Mouse (Mus musculus): ENCODE results near the gene Tmem28.
A peak's percentile ranks its signal among the peaks of the same experiment; 100 is the strongest.

Gene Tmem28

DNA sequence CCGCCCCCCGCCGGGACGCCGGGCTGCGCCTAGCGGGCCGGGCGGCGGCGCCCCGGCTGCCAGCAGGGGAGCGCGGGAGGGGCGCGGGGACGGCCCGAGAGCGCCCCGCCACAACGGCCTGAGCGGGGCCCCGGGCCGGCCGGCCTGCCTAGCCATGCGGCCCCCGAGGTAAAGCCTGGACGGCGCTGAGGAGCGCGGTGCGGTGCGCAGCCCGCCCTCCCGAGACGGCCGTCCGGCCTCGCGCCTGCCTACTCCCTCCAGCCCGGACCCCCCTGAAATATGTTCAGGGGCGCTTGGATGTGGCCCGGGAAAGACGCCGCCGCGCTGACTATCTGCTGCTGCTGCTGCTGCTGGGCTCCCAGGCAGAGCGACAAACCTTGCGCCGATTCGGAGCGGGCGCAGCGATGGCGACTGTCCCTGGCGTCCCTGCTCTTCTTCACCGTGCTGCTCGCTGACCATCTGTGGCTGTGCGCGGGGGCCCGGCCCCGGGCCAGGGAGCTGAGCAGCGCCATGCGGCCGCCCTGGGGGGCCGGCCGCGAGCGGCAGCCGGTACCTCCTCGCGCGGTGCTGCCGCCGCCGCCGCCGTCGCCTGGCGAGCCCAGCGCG, at the start of gene Tmem28:
TSS of gene Tmem28 (plus strand) at position 232 of the 606 bp plus-strand sequence.
- no peak for DNase-seq (ENCODE audit: low spot score)

DNA sequence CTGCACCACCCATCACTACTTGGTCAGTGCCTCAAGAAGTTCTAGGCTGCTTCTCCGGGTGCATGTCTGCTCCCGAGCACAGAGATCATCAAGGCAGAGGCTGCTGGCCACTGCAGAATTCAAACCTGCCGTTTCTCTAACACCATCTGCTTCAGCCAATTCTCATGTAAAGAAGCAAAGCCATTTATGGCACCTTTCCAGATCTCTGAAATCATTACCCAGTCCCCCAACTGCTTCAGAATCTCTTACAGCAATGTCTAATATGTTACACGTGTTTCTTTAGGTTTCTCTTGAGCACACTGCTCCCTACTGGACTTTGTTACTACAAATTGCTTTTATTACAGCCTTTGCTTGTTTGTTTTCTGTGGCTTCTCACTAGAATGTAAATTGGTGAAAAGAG, 40.5 kb upstream of the Tmem28 start:
- no peak for DNase-seq (ENCODE audit: low spot score)

- no peak for DNase-seq (ENCODE audit: low spot score)
Measured at GRCm38 (mm10) chrX:99808375-99808774, 12.4 kb upstream of the Tmem28 start.

GRCm38 (mm10) chrX:99819395-99819935, 1.4 kb upstream of the Tmem28 start:
- peak; percentile 34 for DNase-seq (ENCODE audit: low spot score)

DNA sequence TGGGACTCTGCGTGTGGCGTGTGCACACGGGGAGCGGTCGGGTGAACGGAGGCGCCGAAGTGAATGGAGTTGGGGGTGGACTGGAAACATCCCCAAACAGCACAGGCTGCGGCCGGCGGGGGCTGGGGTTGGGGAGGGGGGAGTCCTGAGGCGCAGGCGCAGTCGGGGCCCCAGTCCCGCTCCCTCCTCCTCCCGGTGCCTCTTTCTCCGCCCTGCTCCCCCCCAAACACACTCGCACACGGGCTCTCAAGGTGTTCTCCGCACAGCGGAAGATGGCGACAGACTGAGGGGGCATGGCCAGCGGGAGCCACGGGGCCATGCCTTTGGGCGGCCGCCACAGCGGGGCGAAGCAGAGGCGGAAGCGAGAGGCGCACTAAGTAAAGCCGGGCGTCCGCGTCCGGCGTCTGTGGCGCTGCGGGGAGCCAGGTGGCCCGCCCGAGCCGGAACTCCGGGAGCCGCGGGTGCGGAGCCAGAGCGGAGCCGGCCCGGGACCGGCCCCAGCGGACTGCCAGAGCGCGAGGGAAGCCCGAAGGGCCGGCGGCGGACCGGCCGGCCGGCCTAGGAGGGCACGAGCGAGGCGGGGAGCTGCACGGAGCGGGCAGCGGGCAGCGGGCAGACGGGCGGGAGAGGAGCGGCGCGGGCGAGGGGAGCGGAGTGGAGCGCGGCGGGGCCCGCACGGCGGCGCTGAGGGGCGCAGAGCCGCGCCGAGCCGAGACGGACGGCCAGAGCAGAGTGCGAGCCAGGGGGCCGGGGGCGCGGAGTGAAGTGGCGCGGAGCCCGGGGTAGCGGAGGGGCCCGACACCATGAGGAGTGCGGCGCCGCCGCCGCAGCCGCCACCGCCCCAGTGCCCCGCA, 658 bp upstream of the Tmem28 start:
- no peak for DNase-seq (ENCODE audit: low spot score)

GRCm38 (mm10) chrX:99842090-99842489, 21.3 kb downstream of the Tmem28 start:
- DNase-seq (ENCODE audit: low spot score), result no peak

DNA sequence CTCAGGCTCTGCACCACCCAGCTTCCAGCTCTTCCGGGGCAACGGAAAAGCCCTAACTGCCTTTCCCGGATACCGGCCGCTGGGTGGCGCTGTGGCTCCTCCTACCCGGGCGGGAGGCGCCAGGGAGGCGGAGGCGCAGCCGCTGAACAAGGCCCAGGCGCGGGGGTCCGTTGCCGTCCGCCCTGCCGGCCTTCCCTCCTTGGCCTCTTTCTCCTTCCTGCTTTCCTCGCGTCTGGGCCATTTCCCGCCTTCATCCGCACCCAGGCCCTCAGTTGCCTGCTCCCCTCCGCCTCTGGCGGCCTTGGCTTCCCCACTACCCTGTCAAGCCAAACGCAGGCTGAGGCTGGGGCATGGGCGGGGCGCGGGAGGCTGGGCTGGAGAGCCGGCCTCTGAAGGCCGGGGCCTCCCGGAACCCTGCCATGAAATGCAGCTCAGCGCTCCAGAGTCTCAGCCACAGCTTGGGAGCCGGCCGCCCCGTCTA, 32.5 kb downstream of the Tmem28 start:
- peak; percentile 46 for DNase-seq (ENCODE audit: low spot score)

GRCm38 (mm10) chrX:99853834-99854233, 33.0 kb downstream of the Tmem28 start:
- DNase-seq (ENCODE audit: low spot score), result no peak

- no peak for DNase-seq (ENCODE audit: low spot score)
Measured at GRCm38 (mm10) chrX:99872228-99872627, 51.4 kb downstream of the Tmem28 start.

GRCm38 (mm10) chrX:99872632-99873201, 51.9 kb downstream of the Tmem28 start:
- DNase-seq (ENCODE audit: low spot score), result no peak

- no peak for DNase-seq (ENCODE audit: low spot score)
Measured at GRCm38 (mm10) chrX:99873259-99873919, 52.6 kb downstream of the Tmem28 start.

DNA sequence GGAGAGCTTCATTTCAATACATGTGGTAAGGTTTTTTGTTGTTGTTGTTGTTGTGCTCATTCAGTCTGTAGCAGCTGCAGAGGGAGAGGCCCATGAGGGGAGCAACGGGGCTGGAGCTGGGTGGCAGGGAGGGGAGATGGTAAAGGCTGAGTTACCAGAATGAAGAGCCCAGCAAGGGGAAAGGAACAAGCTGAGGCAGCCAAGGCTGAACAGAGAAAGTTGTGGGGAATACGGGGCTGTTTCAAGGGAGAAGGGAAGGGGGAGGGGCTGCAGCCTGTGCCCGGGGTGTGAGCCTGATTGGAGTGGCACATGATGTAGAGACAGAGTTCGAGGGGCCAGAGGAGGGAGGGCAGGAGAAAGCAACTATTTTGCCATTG, 53.1 kb downstream of the Tmem28 start:
- DNase-seq (ENCODE audit: low spot score), result no peak

DNA sequence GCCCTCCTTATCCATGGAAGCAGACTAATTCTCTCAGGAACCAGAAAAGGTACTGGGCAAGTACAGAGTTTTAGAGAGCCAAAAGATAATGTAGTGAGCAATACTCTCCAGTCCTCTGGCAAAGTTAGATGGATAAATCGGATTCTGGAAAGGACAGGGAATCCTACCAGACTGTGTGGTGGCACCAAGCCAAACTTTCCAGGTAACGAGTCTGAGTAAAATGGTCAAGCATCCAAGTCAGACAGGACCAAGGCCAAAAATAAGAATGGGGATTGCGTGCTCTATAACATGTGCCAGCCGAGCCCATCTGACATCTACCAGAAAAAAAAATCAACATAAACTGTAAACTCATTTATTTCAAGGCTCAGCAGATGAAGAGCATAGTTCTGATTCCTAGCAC, 56.0 kb downstream of the Tmem28 start:
- no peak for DNase-seq (ENCODE audit: low spot score)

DNA sequence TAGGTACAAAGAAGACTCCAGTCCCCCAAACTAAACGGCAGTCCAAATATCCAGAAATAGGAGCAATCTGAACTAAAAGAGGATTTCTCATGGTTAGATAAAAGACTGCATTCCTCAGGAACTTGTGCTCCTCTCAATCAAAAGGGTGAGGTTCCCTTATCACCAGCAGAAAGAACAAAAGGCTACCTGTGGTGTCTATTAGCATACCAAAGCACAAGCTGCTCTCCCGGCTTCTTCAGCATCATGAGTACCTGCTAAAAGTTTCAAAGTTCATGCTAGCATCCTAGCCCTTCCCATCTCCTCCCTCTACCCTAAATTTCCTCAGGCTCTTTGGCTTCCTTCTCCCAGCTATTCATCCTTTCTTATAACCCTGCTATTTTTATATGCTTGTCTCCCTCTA, 62.6 kb downstream of the Tmem28 start:
- no peak for DNase-seq (ENCODE audit: low spot score)

All from lung, postnatal 25 days (tissue).